Mouse (Mus musculus) CH12.LX (cell line): ENCODE measurements around the gene Irs3. TPM values are rescaled to one million over a fixed set of nuclear protein-coding genes. Genes with fewer than 3 reads are reported as not detected.

Experiments
- DNase-seq: peaks from one replicate; pipeline ENCODE4 v3.0.0-alpha.2; 2013; ENCODE audit errors: extremely low read depth
- H3K27ac ChIP-seq: 2 replicates; pipeline ENCODE4 v1.5.1; 2012; ENCODE audit warnings: low read depth, mild to moderate bottlenecking, control low read depth, moderate library complexity; ENCODE audit not compliant: insufficient read depth
- H3K27me3 ChIP-seq: replicated peaks from 2 replicates; pipeline ENCODE3; 2012; ENCODE audit warnings: inconsistent platforms
- H3K36me3 ChIP-seq, 2 experiments: replicated peaks in 1 of 2; 2 replicates each; pipeline versions ENCODE3 to v1.6.1; 2012; ENCODE audit warnings: inconsistent platforms in 1 of 2, low read length in 1 of 2, mild to moderate bottlenecking in 1 of 2, mixed read lengths in 1 of 2, moderate library complexity in 1 of 2; ENCODE audit not compliant: control insufficient read depth in 1 of 2, insufficient read depth in 1 of 2
- H3K4me1 ChIP-seq, 2 experiments: 2 replicates each; pipeline ENCODE4 v1.6.1; 2012; ENCODE audit warnings: inconsistent platforms in 1 of 2, moderate library complexity in 1 of 2; ENCODE audit not compliant: insufficient read depth in 2 of 2, control insufficient read depth in 1 of 2
- H3K4me2 ChIP-seq: 2 replicates; pipeline ENCODE4 v1.6.1; 2012; ENCODE audit warnings: low read depth, mild to moderate bottlenecking, control low read depth; ENCODE audit not compliant: poor library complexity, insufficient read depth, severe bottlenecking
- H3K4me3 ChIP-seq, 3 experiments: fragments of 150-350 bp in 1 of 3; sonication (generic) in 1 of 3; replicated peaks in 1 of 3; 2 replicates each; pipeline versions ENCODE3 to v1.5.1; 2011 to 2012; ENCODE audit warnings: low read depth in 2 of 3, low read length in 2 of 3, mild to moderate bottlenecking in 2 of 3, moderate library complexity in 2 of 3, control low read depth in 1 of 3, improper control_type of control experiment in 1 of 3, inconsistent platforms in 1 of 3, mixed read lengths in 1 of 3; ENCODE audit not compliant: poor library complexity in 1 of 3
- H3K79me2 ChIP-seq: replicated peaks from 2 replicates; pipeline ENCODE4 v1.6.1; 2012; ENCODE audit warnings: mild to moderate bottlenecking, moderate library complexity; ENCODE audit not compliant: control insufficient read depth, poor library complexity, insufficient read depth, severe bottlenecking; ENCODE audit errors: extremely low read depth
- H3K9ac ChIP-seq: 2 replicates; pipeline ENCODE4 v1.6.1; 2012; ENCODE audit warnings: low read depth, mild to moderate bottlenecking, control low read depth, moderate library complexity; ENCODE audit not compliant: insufficient read depth
- H3K9me3 ChIP-seq: replicated peaks from 2 replicates; pipeline ENCODE3; 2012; ENCODE audit warnings: low read length, inconsistent platforms, mixed read lengths
- BHLHE40 ChIP-seq: IDR thresholded peaks from 2 replicates; pipeline ENCODE4 v1.6.1; 2011; ENCODE audit warnings: mild to moderate bottlenecking, low read depth, low read length, improper control_type of control experiment
- CHD1 ChIP-seq: IDR thresholded peaks from 2 replicates; pipeline ENCODE4 v1.6.1; 2012; ENCODE audit warnings: low read depth, low read length, improper control_type of control experiment, inconsistent platforms
- CTCF ChIP-seq, 2 experiments: IDR thresholded peaks in 1 of 2; conservative IDR thresholded peaks in 1 of 2; 2 replicates each; pipeline ENCODE4 v1.5.1; 2011 to 2012; ENCODE audit warnings: low read depth in 2 of 2, low read length in 2 of 2, improper control_type of control experiment in 1 of 2, inconsistent platforms in 1 of 2, mild to moderate bottlenecking in 1 of 2, moderate library complexity in 1 of 2
- HCFC1 ChIP-seq: IDR thresholded peaks from 2 replicates; pipeline ENCODE4 v1.6.1; 2012; ENCODE audit warnings: low read depth, mild to moderate bottlenecking, inconsistent platforms, low read length, improper control_type of control experiment
- MAFK ChIP-seq: IDR thresholded peaks from 2 replicates; pipeline ENCODE4 v1.6.1; 2011; ENCODE audit warnings: low read length, improper control_type of control experiment; ENCODE audit not compliant: insufficient replicate concordance
- MAX ChIP-seq: IDR thresholded peaks from 2 replicates; pipeline ENCODE4 v1.6.1; 2011; ENCODE audit warnings: low read length, improper control_type of control experiment
- MXI1 ChIP-seq: IDR thresholded peaks from 2 replicates; pipeline ENCODE4 v1.6.1; 2011; ENCODE audit warnings: mild to moderate bottlenecking, low read depth, low read length, improper control_type of control experiment
- MYC ChIP-seq: IDR thresholded peaks from 2 replicates; pipeline ENCODE4 v1.6.1; 2011; ENCODE audit warnings: low read depth, mild to moderate bottlenecking, improper control_type of control experiment, low read length
- NELFE ChIP-seq: IDR thresholded peaks from 2 replicates; pipeline ENCODE4 v1.6.1; 2011; ENCODE audit warnings: low read depth, low read length, improper control_type of control experiment
- NRF1 ChIP-seq: IDR thresholded peaks from 2 replicates; pipeline ENCODE4 v1.6.1; 2014; ENCODE audit warnings: low read depth, mild to moderate bottlenecking, inconsistent platforms, low read length, improper control_type of control experiment, moderate library complexity
- POLR2A ChIP-seq: IDR thresholded peaks from 2 replicates; pipeline ENCODE4 v1.6.1; 2011; ENCODE audit warnings: low read depth, mild to moderate bottlenecking, improper control_type of control experiment, low read length
- RAD21 ChIP-seq: IDR thresholded peaks from 2 replicates; pipeline ENCODE4 v1.6.1; 2011; ENCODE audit warnings: low read depth, mild to moderate bottlenecking, low read length, improper control_type of control experiment, moderate library complexity
- SMC3 ChIP-seq: IDR thresholded peaks from 2 replicates; pipeline ENCODE4 v1.6.1; 2011; ENCODE audit warnings: low read depth, low read length, improper control_type of control experiment
- TCF12 ChIP-seq: IDR thresholded peaks from 2 replicates; pipeline ENCODE4 v1.6.1; 2014; ENCODE audit warnings: low read depth, mild to moderate bottlenecking, inconsistent platforms, low read length, improper control_type of control experiment
- dilution Hi-C: fragments of 300-500 bp; cut with MboI; formaldehyde crosslinking; loops from 2 replicates; pipeline ENCODE4 v1.14.3; 2020; ENCODE audit warnings: low sequenced_read_pairs; ENCODE audit not compliant: extremely low pct_unique_long_range_greater_than_20kb, extremely low pct_ligation_motif_present
- in situ Hi-C: fragments of 300-500 bp; cut with MboI; formaldehyde crosslinking; loops from 3 replicates; pipeline ENCODE4 v1.14.3; 2019; ENCODE audit warnings: low sequenced_read_pairs, low pct_ligation_motif_present, low pct_unique_long_range_greater_than_20kb, mixed read lengths
- polyA plus RNA-seq: library from polyadenylated mRNA; unstranded; fragments of >175 nt; gene quantifications from 2 replicates; pipeline ENCODE4 v1.2.1, GENCODE M21; 2012; ENCODE audit warnings: low read depth; ENCODE audit not compliant: insufficient read length
- total RNA-seq, 2 experiments: library from RNA; depleted of rRNA; stranded (reverse); fragments of 300-350 nt in 1 of 2; fragments of >200 nt in 1 of 2; gene quantifications; 2 replicates each; pipeline ENCODE4 v1.2.3; 2012 to 2014

The Irs3 gene
- total and polyA plus RNA-seq, 3 experiments: not detected

- dilution Hi-C loops: no loop called here
- TF ChIP-seq MXI1: no peak
- TF ChIP-seq SMC3: peak; percentile 48
- no peak for TF ChIP-seq MAFK
- TF ChIP-seq MYC: 0 out of 2 replicates have a peak, but pooled peaks have one; percentile 49
- TF ChIP-seq CTCF (conservative IDR thresholded peaks at IDR 0.05 in 1 of 2, IDR thresholded peaks at IDR 0.05 in 1 of 2; ENCODE audit: low read depth in 2 of 2, low read length in 2 of 2): peak; percentile 33 to 64; a peak in 2 of 4 replicates
- no peak for TF ChIP-seq MAX
- peak; percentile 49 for TF ChIP-seq RAD21
- TF ChIP-seq, all 38 proteins: peak for 4
- Histone ChIP-seq H3K27ac (no peak overlapping the region), H3K4me3 (no peak overlapping the region), H3K27me3 (no peaks in the 10 kb centered on the region), H3K79me2 (no peaks in the 10 kb centered on the region), H3K4me1 (peaks cover 18 to 30% of the 10 kb centered on the region in 2 experiments), H3K4me2 (no peak overlapping the region), H3K9me3 (no peaks in the 10 kb centered on the region), H3K36me3 (peaks cover 11 to 46% of the 10 kb centered on the region in 2 experiments), H3K9ac (no peak overlapping the region)
- in situ Hi-C loops: no loop called here
- no peak for DNase-seq
These were observed 24.7 kb upstream of the Irs3 start for GRCm38 (mm10) chr5:137670240-137670639.

- Histone ChIP-seq H3K36me3 (peaks cover 15 to 47% of the 10 kb centered on the region in 2 experiments), H3K79me2 (no peaks in the 10 kb centered on the region), H3K4me2 (no peak overlapping the region), H3K27ac (no peak overlapping the region), H3K4me1 (peaks cover 18 to 30% of the 10 kb centered on the region in 2 experiments), H3K4me3 (no peak overlapping the region), H3K27me3 (no peaks in the 10 kb centered on the region), H3K9me3 (no peaks in the 10 kb centered on the region), H3K9ac (no peak overlapping the region)
- DNase-seq: no peak
- no peak for TF ChIP-seq CHD1
- TF ChIP-seq NRF1: no peak
- no peak for TF ChIP-seq NELFE
- in situ Hi-C loops (no loop called here), dilution Hi-C loops (no loop called here)
These were observed 23.5 kb upstream of the Irs3 start for GRCm38 (mm10) chr5:137668971-137669370.

- no peak for DNase-seq
- H3K4me1 ChIP-seq: 0 out of 4 replicates have a peak, but pooled peaks cover 0 to 3% of the 10 kb centered on the region in 2 experiments
- no peaks in the 10 kb centered on the region for H3K27me3 ChIP-seq
- H3K4me2 ChIP-seq: no peak overlapping the region
- H3K79me2 ChIP-seq: no peaks in the 10 kb centered on the region
- H3K36me3 ChIP-seq: peaks cover 31 to 82% of the 10 kb centered on the region in 2 experiments
- no peak overlapping the region for H3K4me3 ChIP-seq
- in situ Hi-C loops: no loop called here
- TF ChIP-seq POLR2A (no peak), MAFK (no peak), NRF1 (no peak), HCFC1 (no peak), BHLHE40 (no peak), TCF12 (no peak)
- H3K9me3 ChIP-seq: no peaks in the 10 kb centered on the region
- H3K9ac ChIP-seq: no peak overlapping the region
- no peak overlapping the region for H3K27ac ChIP-seq
- dilution Hi-C loops: no loop called here
These were observed 17.5 kb upstream of the Irs3 start for GRCm38 (mm10) chr5:137663057-137663456.
